Mouse (Mus musculus) heart, embryonic 15.5 days (tissue): ENCODE measurements around the gene Wipi1. TPM values are rescaled to one million over a fixed set of nuclear protein-coding genes. Genes with fewer than 3 reads are reported as not detected.
"Not testable (repeated sequence)": the region's sequence is repeated elsewhere in the genome, so short reads cannot be mapped to it uniquely, and the experiment has no call there.

Experiments
- ATAC-seq: fragments of 200-750 bp; cut with Nextera tagmentation; replicated peaks from 2 replicates; pipeline ENCODE4 v1.8.0; 2017; ENCODE audit warnings: low read depth, moderate TSS enrichment; ENCODE audit not compliant: insufficient number of reproducible peaks, insufficient read depth, low FRiP score
- H3K27ac ChIP-seq: fragments of 300-500 bp; sonication (generic); 2 replicates; pipeline ENCODE4 v1.5.1; 2015; ENCODE audit warnings: mild to moderate bottlenecking, inconsistent platforms
- H3K27me3 ChIP-seq: fragments of 300-500 bp; sonication (generic); 2 replicates; pipeline ENCODE4 v1.6.1; 2015; ENCODE audit warnings: inconsistent platforms
- H3K36me3 ChIP-seq: fragments of 300-500 bp; sonication (generic); 2 replicates; pipeline ENCODE4 v1.6.1; 2015; ENCODE audit warnings: mild to moderate bottlenecking, inconsistent platforms
- H3K4me1 ChIP-seq: fragments of 300-500 bp; sonication (generic); replicated peaks from 2 replicates; pipeline ENCODE4 v1.6.1; 2015; ENCODE audit warnings: inconsistent platforms
- H3K4me2 ChIP-seq: fragments of 300-500 bp; sonication (generic); 2 replicates; pipeline ENCODE4 v1.6.1; 2015; ENCODE audit warnings: inconsistent platforms, mild to moderate bottlenecking, moderate library complexity
- H3K4me3 ChIP-seq: fragments of 300-500 bp; sonication (generic); 2 replicates; pipeline ENCODE4 v1.5.1; 2015; ENCODE audit warnings: mild to moderate bottlenecking, inconsistent platforms
- H3K9ac ChIP-seq: fragments of 300-500 bp; sonication (generic); 2 replicates; pipeline ENCODE4 v1.6.1; 2015; ENCODE audit warnings: mild to moderate bottlenecking, inconsistent platforms
- H3K9me3 ChIP-seq: fragments of 300-500 bp; sonication (generic); replicated peaks from 2 replicates; pipeline ENCODE4 v1.6.1; 2016; ENCODE audit warnings: inconsistent platforms
- WGBS: fragments of 180-500 bp; shearing (Covaris S2); methylation state at CpG from one replicate; pipeline ENCODE4 v1.1.7; 2015; ENCODE audit warnings: mixed read lengths; 5-methylcytosine and 5-hydroxymethylcytosine counted together
- polyA plus RNA-seq: library from polyadenylated mRNA; unstranded; fragments of >200 nt; fragmentation: Nextera tagmentation; extraction: Ambion mirVana; gene quantifications from 2 replicates; pipeline ENCODE4 v1.2.1, GENCODE M21; 2015

Wipi1 gene
- polyA plus RNA-seq, 1 experiment from 2014 or later = 50.9 TPM

DNA sequence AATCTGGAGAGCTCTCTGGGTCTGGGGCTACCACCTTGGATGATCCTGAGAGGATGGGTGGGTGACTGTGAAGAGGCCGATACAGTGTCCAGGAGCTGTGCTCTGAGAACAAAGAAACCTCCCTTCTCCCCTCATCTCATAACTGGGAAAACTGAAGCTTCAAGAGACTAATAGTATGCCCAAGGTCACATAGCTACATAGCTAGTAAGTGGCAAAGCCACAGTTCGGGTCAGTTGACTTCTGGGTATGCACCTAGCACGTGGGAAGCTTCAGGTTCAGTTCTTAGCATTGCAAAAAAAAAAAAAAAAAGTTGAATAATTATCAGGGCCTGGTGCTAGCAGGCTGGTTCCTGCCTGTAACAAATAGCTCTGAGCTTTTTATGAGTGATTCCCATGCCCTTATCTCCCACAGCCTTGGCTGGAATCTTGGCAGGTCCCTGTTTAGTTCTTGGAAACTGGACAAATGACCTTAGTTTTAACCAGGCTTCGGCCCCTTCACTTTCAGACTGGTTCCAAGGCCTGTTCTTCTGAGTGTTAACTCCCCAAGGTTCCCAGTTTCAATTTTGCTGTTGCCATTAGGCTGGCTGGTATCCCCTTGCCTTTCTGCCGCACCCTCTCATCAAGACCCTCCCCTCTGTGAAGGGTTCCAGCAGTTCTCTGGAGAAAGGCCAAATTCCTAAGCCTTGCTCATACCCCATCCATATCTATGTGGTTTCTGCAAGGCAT is 29.9 kb upstream of the Wipi1 start:
- H3K27me3 ChIP-seq = no peaks in the 10 kb centered on the region

DNA sequence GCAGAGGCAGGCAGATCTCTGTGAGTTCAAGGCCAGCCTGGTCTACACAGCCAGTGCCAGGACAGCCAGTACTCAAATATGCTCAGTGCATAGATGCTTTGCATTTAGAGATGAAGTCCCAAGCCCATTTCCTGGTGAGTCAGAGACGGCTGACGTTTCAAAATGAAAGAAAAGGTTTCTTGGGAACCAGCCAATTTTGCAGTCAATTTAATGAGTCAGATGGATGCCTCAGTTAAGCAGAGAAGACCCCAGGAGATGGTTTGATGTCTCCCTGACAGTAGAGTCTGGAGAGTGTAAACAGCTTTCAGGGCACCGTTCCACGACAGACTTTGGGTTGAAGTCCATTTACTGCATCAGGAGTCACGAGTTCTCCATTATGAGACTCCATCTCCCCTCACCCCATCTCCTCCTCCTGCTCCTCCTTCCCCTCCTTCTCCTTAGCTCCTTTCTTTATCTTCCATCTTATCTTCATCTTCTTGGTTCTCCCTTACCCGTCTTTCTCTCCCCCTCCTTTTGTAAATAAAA is 24.2 kb upstream of the Wipi1 start:
- no peaks in the 10 kb centered on the region for H3K36me3 ChIP-seq
- H3K27ac ChIP-seq = no peak overlapping the region
- no peak for ATAC-seq
- WGBS = 56% methylated on average over 6 of the region's 6 CpGs
- H3K4me1 ChIP-seq = peaks cover 6% of the 10 kb centered on the region
- no peaks in the 10 kb centered on the region for H3K27me3 ChIP-seq
- H3K4me2 ChIP-seq = no peak overlapping the region
- H3K9me3 ChIP-seq = no peaks in the 10 kb centered on the region
- H3K9ac ChIP-seq = no peak overlapping the region
- no peak overlapping the region for H3K4me3 ChIP-seq

More for the DNA sequence above, 29.9 kb upstream of the Wipi1 start:
- Histone ChIP-seq H3K4me1 (peaks cover 17% of the 10 kb centered on the region), H3K9ac (no peak overlapping the region), H3K27ac (peak overlapping the region; percentile 77), H3K4me2 (no peak overlapping the region), H3K4me3 (no peak overlapping the region), H3K36me3 (no peaks in the 10 kb centered on the region), H3K9me3 (no peaks in the 10 kb centered on the region)
- ATAC-seq = peak; percentile 76
- WGBS = 29% methylated on average over 5 of the region's 5 CpGs

GRCm38 (mm10) chr11:109634928-109635327 is 23.2 kb upstream of the Wipi1 start:
- Histone ChIP-seq H3K4me3 (no peak overlapping the region), H3K27ac (no peak overlapping the region), H3K9me3 (no peaks in the 10 kb centered on the region), H3K27me3 (no peaks in the 10 kb centered on the region), H3K36me3 (no peaks in the 10 kb centered on the region), H3K4me2 (no peak overlapping the region), H3K4me1 (peaks cover 5% of the 10 kb centered on the region), H3K9ac (no peak overlapping the region)
- 64% methylated on average over 9 of the region's 9 CpGs for WGBS
- ATAC-seq = no peak

GRCm38 (mm10) chr11:109629021-109629521 is 17.3 kb upstream of the Wipi1 start:
- no peaks in the 10 kb centered on the region for H3K36me3 ChIP-seq
- H3K9me3 ChIP-seq = no peaks in the 10 kb centered on the region
- H3K4me2 ChIP-seq = peak overlapping the region; percentile 43
- peak; percentile 90 for ATAC-seq
- H3K27ac ChIP-seq = peak overlapping the region; percentile 87
- no peaks in the 10 kb centered on the region for H3K27me3 ChIP-seq
- H3K9ac ChIP-seq = no peak overlapping the region
- H3K4me1 ChIP-seq = peaks cover 15% of the 10 kb centered on the region
- no peak overlapping the region for H3K4me3 ChIP-seq
- WGBS = 12% methylated on average over 10 of the region's 10 CpGs

- Histone ChIP-seq H3K36me3 (no peaks in the 10 kb centered on the region), H3K4me2 (no peak overlapping the region), H3K9me3 (no peaks in the 10 kb centered on the region), H3K4me1 (peaks cover 25% of the 10 kb centered on the region), H3K27me3 (no peaks in the 10 kb centered on the region), H3K4me3 (no peak overlapping the region), H3K27ac (peak overlapping the region; percentile 54), H3K9ac (no peak overlapping the region)
- no peak for ATAC-seq
- WGBS = 80% methylated on average over 3 of the region's 3 CpGs
These were observed 16.3 kb upstream of the Wipi1 start for GRCm38 (mm10) chr11:109628099-109628498.

- no peak for ATAC-seq
- H3K27ac ChIP-seq = peak overlapping the region; percentile 54; the same call in 1 of the 2 replicates
These were observed 15.9 kb upstream of the Wipi1 start for GRCm38 (mm10) chr11:109627648-109628047.

DNA sequence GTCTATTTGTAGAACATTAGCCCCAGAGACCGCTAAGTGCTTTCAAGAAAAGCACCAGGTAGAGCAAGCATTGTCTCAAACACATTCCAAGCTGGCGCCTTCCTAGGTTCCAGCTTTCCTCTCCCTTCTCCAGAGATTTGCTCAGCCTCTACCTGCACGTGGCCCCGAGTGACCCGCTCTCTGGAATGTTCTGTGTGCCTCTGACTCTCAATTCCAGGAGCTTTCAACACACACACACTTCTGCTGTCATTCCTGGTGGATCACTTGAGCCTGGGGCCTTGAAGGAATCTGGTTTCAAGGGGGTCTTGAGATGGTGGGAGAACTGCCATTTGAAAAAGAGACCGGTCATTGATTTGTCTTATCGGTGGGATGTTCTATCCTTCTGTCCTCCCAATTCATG is 11.5 kb upstream of the Wipi1 start:
- Histone ChIP-seq H3K9me3 (no peaks in the 10 kb centered on the region), H3K27me3 (no peaks in the 10 kb centered on the region), H3K9ac (no peak overlapping the region), H3K36me3 (no peaks in the 10 kb centered on the region), H3K27ac (peak overlapping the region; percentile 89), H3K4me1 (peaks cover 31% of the 10 kb centered on the region), H3K4me2 (peak overlapping the region; percentile 61), H3K4me3 (no peak overlapping the region)
- WGBS = 54% methylated on average over 7 of the region's 7 CpGs
- no peak for ATAC-seq

More at GRCm38 (mm10) chr11:109627648-109628047, 15.9 kb upstream of the Wipi1 start:
- H3K9me3 ChIP-seq = no peaks in the 10 kb centered on the region
- no peaks in the 10 kb centered on the region for H3K27me3 ChIP-seq
- peaks cover 28% of the 10 kb centered on the region for H3K4me1 ChIP-seq
- no peak overlapping the region for H3K4me3 ChIP-seq
- no peaks in the 10 kb centered on the region for H3K36me3 ChIP-seq
- 97% methylated on average over 4 of the region's 4 CpGs for WGBS
- H3K4me2 ChIP-seq = no peak overlapping the region
- H3K9ac ChIP-seq = no peak overlapping the region

- Histone ChIP-seq H3K4me2 (peak overlapping the region; percentile 61), H3K27me3 (no peaks in the 10 kb centered on the region), H3K4me1 (peaks cover 29% of the 10 kb centered on the region), H3K4me3 (peak overlapping the region; percentile 30), H3K27ac (peak overlapping the region; percentile 89), H3K36me3 (no peaks in the 10 kb centered on the region), H3K9me3 (no peaks in the 10 kb centered on the region), H3K9ac (peak overlapping the region; percentile 40; the same call in 1 of the 2 replicates)
- peak; percentile 84 for ATAC-seq
- WGBS = 2% methylated on average over 15 of the region's 15 CpGs
These were observed 10.8 kb upstream of the Wipi1 start for GRCm38 (mm10) chr11:109622518-109623037.

DNA sequence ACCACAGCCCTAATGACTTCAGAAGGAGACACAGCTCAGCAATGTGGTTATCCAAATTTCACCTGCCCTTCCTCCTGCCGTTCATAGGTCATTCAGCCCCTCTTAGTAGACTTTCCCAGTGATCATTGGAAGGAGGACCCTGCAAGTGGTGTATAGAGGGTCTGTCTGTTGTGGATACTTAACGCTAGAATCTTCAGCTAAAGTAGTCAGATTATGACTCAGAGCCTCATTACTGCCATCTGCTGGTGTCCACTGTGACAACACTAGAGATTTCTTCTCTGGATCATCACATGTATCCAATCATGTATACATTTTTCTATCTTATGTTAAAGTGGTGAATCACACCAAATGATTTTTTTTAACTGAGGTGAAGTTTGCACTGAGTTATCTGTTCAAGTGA is 9.4 kb upstream of the Wipi1 start:
- Histone ChIP-seq H3K9me3 (no peaks in the 10 kb centered on the region), H3K9ac (no peak overlapping the region), H3K4me3 (no peak overlapping the region), H3K27ac (peak overlapping the region; percentile 89; the same call in 1 of the 2 replicates), H3K36me3 (no peaks in the 10 kb centered on the region), H3K4me2 (no peak overlapping the region), H3K27me3 (no peaks in the 10 kb centered on the region), H3K4me1 (peaks cover 37% of the 10 kb centered on the region)
- WGBS = 9% methylated on average over 2 of the region's 2 CpGs
- ATAC-seq = no peak

DNA sequence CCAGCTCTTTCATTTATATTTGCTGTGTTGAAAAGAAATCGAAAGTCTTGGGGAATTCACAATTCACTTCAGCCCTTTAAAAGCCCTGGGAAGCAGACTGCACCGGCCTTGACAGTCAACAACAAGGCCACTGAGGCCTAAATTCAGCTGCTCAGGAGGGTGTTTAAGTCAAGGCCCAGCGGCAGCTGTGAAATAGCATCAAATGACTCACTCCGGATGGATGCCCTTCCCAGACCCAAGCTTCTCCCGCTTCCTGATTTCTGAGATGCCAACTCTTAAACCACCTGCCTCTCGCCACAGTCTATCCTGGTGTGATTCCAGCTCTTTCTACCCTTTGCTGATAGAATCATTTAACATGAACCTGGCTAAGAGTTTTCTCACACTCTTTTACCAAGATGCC is 8.6 kb upstream of the Wipi1 start:
- Histone ChIP-seq H3K9me3 (no peaks in the 10 kb centered on the region), H3K9ac (no peak overlapping the region), H3K4me1 (peaks cover 37% of the 10 kb centered on the region), H3K4me2 (no peak overlapping the region), H3K27me3 (no peaks in the 10 kb centered on the region), H3K27ac (no peak overlapping the region), H3K4me3 (no peak overlapping the region), H3K36me3 (no peaks in the 10 kb centered on the region)
- 76% methylated on average over 6 of the region's 6 CpGs for WGBS
- ATAC-seq = no peak

DNA sequence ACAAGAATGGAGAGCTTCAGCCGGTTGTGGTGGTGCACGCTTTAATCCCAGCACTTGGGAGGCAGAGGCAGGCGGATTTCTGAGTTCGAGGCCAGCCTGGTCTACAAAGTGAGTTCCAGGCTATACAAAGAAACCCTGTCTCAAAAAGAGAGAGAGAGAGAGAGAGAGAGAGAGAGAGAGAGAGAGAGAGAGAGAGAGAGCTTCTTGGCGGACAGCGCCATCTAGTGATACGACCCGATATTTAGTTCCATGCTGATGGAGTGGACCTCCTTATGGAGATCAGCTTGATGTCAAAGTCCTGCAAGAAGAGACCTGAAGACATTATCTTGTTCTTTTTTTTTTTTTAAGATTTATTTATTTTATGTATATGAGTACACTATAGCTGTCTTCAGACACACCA is 7.3 kb upstream of the Wipi1 start:
- H3K4me1 ChIP-seq = peaks cover 36% of the 10 kb centered on the region
- not testable (repeated sequence) for H3K9ac ChIP-seq, H3K27me3 ChIP-seq, H3K9me3 ChIP-seq, H3K27ac ChIP-seq, H3K36me3 ChIP-seq, H3K4me3 ChIP-seq, ATAC-seq, H3K4me2 ChIP-seq
- WGBS = 30% methylated on average over 8 of the region's 8 CpGs
